Mouse (Mus musculus): ENCODE results near the gene Stx1b. TPM values are rescaled to one million over a fixed set of nuclear protein-coding genes. Genes with fewer than 3 reads are reported as not detected.

Stx1b gene
- polyA plus RNA-seq, 1 experiment: 8.4 TPM

- H3K27ac ChIP-seq (replicated peaks; ENCODE audit: low read depth, low read length): peak overlapping the region; percentile 68
- peak overlapping the region; percentile 73 for H3K4me3 ChIP-seq (ENCODE audit: insufficient read depth, low read depth, low read length)
- H3K4me1 ChIP-seq (ENCODE audit: control insufficient read depth, insufficient read depth, insufficient read length, low read length): peaks cover 10% of the 10 kb centered on the region
Observed at GRCm38 (mm10) chr7:127775837-127776236, 48.5 kb downstream of the Stx1b start.

- Histone ChIP-seq H3K4me3 (ENCODE audit: insufficient read depth, low read depth, low read length) (no peak overlapping the region), H3K27ac (replicated peaks; ENCODE audit: low read depth, low read length) (0 out of 2 replicates have a peak overlapping the region, but pooled peaks have one; percentile 7), H3K4me1 (ENCODE audit: control insufficient read depth, insufficient read depth, insufficient read length, low read length) (peaks cover 10% of the 10 kb centered on the region)
Observed at GRCm38 (mm10) chr7:127773664-127774384, 50.5 kb downstream of the Stx1b start.

- H3K4me3 ChIP-seq (ENCODE audit: insufficient read depth, low read depth, low read length): no peak overlapping the region
- H3K4me1 ChIP-seq (ENCODE audit: control insufficient read depth, insufficient read depth, insufficient read length, low read length): peaks cover 10% of the 10 kb centered on the region
- H3K27ac ChIP-seq (replicated peaks; ENCODE audit: low read depth, low read length): no peak overlapping the region
Observed at GRCm38 (mm10) chr7:127772557-127772956, 51.8 kb downstream of the Stx1b start.

GRCm38 (mm10) chr7:127772080-127772479 is 52.3 kb downstream of the Stx1b start:
- Histone ChIP-seq H3K4me3 (ENCODE audit: insufficient read depth, low read depth, low read length) (no peak overlapping the region), H3K27ac (replicated peaks; ENCODE audit: low read depth, low read length) (no peak overlapping the region), H3K4me1 (ENCODE audit: control insufficient read depth, insufficient read depth, insufficient read length, low read length) (peaks cover 10% of the 10 kb centered on the region)

GRCm38 (mm10) chr7:127771262-127771661 is 53.1 kb downstream of the Stx1b start:
- no peak overlapping the region for H3K27ac ChIP-seq (replicated peaks; ENCODE audit: low read depth, low read length)
- H3K4me1 ChIP-seq (ENCODE audit: control insufficient read depth, insufficient read depth, insufficient read length, low read length): peaks cover 10% of the 10 kb centered on the region
- H3K4me3 ChIP-seq (ENCODE audit: insufficient read depth, low read depth, low read length): 0 out of 2 replicates have a peak overlapping the region, but pooled peaks have one; percentile 7

GRCm38 (mm10) chr7:127770039-127770905 is 54.1 kb downstream of the Stx1b start:
- peaks cover 10% of the 10 kb centered on the region for H3K4me1 ChIP-seq (ENCODE audit: control insufficient read depth, insufficient read depth, insufficient read length, low read length)
- H3K4me3 ChIP-seq (ENCODE audit: insufficient read depth, low read depth, low read length): peak overlapping the region; percentile 85
- peak overlapping the region; percentile 92 for H3K27ac ChIP-seq (replicated peaks; ENCODE audit: low read depth, low read length)

GRCm38 (mm10) chr7:127769651-127770038 is 54.7 kb downstream of the Stx1b start, which contains the start of gene Orai3:
Gene Orai3 (plus strand): TSS chr7:127769815.
- Histone ChIP-seq H3K27ac (replicated peaks; ENCODE audit: low read depth, low read length) (peak within 1 kb of the TSS; percentile 92), H3K4me3 (ENCODE audit: insufficient read depth, low read depth, low read length) (peak within 1 kb of the TSS; percentile 85), H3K4me1 (ENCODE audit: control insufficient read depth, insufficient read depth, insufficient read length, low read length) (peaks cover 10% of the 10 kb centered on the region)

GRCm38 (mm10) chr7:127768997-127769593 is 55.3 kb downstream of the Stx1b start:
- H3K4me3 ChIP-seq (ENCODE audit: insufficient read depth, low read depth, low read length): peak overlapping the region; percentile 85
- H3K27ac ChIP-seq (replicated peaks; ENCODE audit: low read depth, low read length): peak overlapping the region; percentile 89
- peaks cover 10% of the 10 kb centered on the region for H3K4me1 ChIP-seq (ENCODE audit: control insufficient read depth, insufficient read depth, insufficient read length, low read length)

GRCm38 (mm10) chr7:127768346-127768996 is 55.9 kb downstream of the Stx1b start:
- Histone ChIP-seq H3K4me1 (ENCODE audit: control insufficient read depth, insufficient read depth, insufficient read length, low read length) (peaks cover 6% of the 10 kb centered on the region), H3K27ac (replicated peaks; ENCODE audit: low read depth, low read length) (no peak overlapping the region), H3K4me3 (ENCODE audit: insufficient read depth, low read depth, low read length) (no peak overlapping the region)

GRCm38 (mm10) chr7:127767671-127768345 is 56.5 kb downstream of the Stx1b start:
- Histone ChIP-seq H3K4me1 (ENCODE audit: control insufficient read depth, insufficient read depth, insufficient read length, low read length) (peaks cover 4% of the 10 kb centered on the region; the same call in 1 of the 2 replicates), H3K4me3 (ENCODE audit: insufficient read depth, low read depth, low read length) (no peak overlapping the region), H3K27ac (replicated peaks; ENCODE audit: low read depth, low read length) (no peak overlapping the region)

GRCm38 (mm10) chr7:127766851-127767609 is 57.3 kb downstream of the Stx1b start:
- no peak overlapping the region for H3K4me3 ChIP-seq (ENCODE audit: insufficient read depth, low read depth, low read length)
- H3K4me1 ChIP-seq (ENCODE audit: control insufficient read depth, insufficient read depth, insufficient read length, low read length): peaks cover 4% of the 10 kb centered on the region; the same call in 1 of the 2 replicates
- no peak overlapping the region for H3K27ac ChIP-seq (replicated peaks; ENCODE audit: low read depth, low read length)

GRCm38 (mm10) chr7:127765756-127766155 is 58.6 kb downstream of the Stx1b start:
- no peak overlapping the region for H3K4me3 ChIP-seq (ENCODE audit: insufficient read depth, low read depth, low read length)
- no peak overlapping the region for H3K27ac ChIP-seq (replicated peaks; ENCODE audit: low read depth, low read length)

GRCm38 (mm10) chr7:127763642-127764041 is 60.7 kb downstream of the Stx1b start:
- no peak overlapping the region for H3K27ac ChIP-seq (replicated peaks; ENCODE audit: low read depth, low read length)
- H3K4me1 ChIP-seq (ENCODE audit: control insufficient read depth, insufficient read depth, insufficient read length, low read length): no peaks in the 10 kb centered on the region
- H3K4me3 ChIP-seq (ENCODE audit: insufficient read depth, low read depth, low read length): no peak overlapping the region

More at GRCm38 (mm10) chr7:127765756-127766155, 58.6 kb downstream of the Stx1b start:
- no peaks in the 10 kb centered on the region for H3K4me1 ChIP-seq (ENCODE audit: control insufficient read depth, insufficient read depth, insufficient read length, low read length)

GRCm38 (mm10) chr7:127761026-127761425 is 63.3 kb downstream of the Stx1b start:
- no peak overlapping the region for H3K4me3 ChIP-seq (ENCODE audit: insufficient read depth, low read depth, low read length)
- H3K4me1 ChIP-seq (ENCODE audit: control insufficient read depth, insufficient read depth, insufficient read length, low read length): no peaks in the 10 kb centered on the region
- no peak overlapping the region for H3K27ac ChIP-seq (replicated peaks; ENCODE audit: low read depth, low read length)

All from brown adipose tissue, adult 24 weeks (tissue).